Mouse (Mus musculus) embryonic fibroblast, embryonic 13.5 days (primary cell): ENCODE results near the gene Gipc3.

Source experiments
- CTCF ChIP-seq: IDR thresholded peaks from 2 replicates; pipeline ENCODE4 v1.5.1; 2011; ENCODE audit warnings: mild to moderate bottlenecking, control low read depth, low read length, moderate library complexity, borderline replicate concordance; ENCODE audit not compliant: insufficient read depth
- POLR2A ChIP-seq: IDR thresholded peaks from 2 replicates; pipeline ENCODE4 v1.6.1; 2011; ENCODE audit warnings: low read depth, mild to moderate bottlenecking, control low read depth, low read length, moderate library complexity

DNA sequence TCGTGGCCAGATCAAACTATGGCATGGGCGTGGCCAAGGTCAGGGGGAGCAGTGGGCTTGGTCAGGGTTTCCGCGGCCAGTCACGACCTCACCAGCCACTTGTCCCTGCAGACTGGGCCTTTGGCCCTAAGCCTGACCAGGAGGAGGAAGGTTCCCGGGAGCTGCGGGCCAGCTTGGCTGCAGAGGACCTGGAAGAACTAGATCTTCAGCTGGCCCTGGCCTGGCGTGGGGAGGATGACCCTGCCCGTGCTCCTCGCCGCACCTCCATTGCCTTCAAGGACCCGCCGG lies 47.6 kb upstream of the Gipc3 start:
- TF ChIP-seq CTCF (no peak), POLR2A (no peak)
